Comparison of ENCODE assay signal across 8 mouse cellular contexts in the genomic region with DNA sequence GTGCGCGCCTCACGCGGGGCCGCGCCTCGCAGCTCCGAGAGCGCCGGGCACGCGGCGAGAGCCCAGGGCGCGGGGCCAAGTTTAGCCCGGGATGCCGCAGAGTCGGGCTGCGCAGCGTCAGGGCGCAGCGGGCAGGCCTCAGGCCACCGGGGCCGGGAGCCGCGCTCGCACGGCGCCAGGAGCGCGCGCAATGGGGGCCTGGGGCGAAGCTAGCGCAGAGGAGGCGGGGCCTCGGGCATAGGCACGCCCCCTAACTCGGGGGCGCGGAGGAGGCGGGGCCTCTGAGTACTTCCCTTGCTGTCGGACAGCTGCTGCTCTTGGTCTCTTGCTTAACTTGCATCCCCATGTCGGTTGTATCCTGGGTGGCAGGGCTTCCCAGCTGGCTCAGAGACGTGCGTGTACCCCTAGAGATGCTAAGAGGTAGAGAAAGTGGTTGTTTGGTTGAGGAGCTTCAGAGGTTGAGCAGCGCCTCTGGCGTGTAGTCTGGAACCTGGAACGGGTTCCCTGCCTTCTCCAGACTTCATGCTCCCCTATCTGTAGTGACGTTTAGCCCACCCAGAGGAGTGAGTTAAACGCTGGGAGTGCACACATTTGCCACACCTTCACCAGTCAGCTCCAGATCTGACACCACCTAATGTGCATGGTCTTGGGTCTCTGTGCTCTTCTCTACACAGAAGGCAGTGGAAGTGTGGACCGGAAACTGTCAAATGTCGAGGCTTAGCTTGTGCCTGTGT. TPM values are rescaled to one million over a fixed set of nuclear protein-coding genes. Genes with fewer than 3 reads are reported as not detected.
DNase-seq lines count a peak whose midpoint lies in the region; ATAC-seq lines count a peak whose summit lies in the region.

A gene (minus strand): TSS at position 171 of the 734 bp plus-strand sequence.

- peak within 1 kb of the TSS; percentile 71 for H3K27ac ChIP-seq in forebrain, embryonic 11.5 days (ENCODE audit: low read depth, low read length)
- H3K27ac ChIP-seq in heart, embryonic 15.5 days, result peak within 1 kb of the TSS; percentile 98
- peak within 1 kb of the TSS; percentile 92 for H3K27ac ChIP-seq in liver, embryonic 12.5 days

- no peaks in the 10 kb centered on the region for H3K36me3 ChIP-seq in forebrain, embryonic 11.5 days (ENCODE audit: control insufficient read depth, insufficient read depth, low read length)
- H3K36me3 ChIP-seq in heart, embryonic 15.5 days, result no peaks in the 10 kb centered on the region
- peaks cover 17% of the 10 kb centered on the region for H3K36me3 ChIP-seq in liver, embryonic 12.5 days
- H3K36me3 ChIP-seq in splenic B cell, adult 2 months (ENCODE audit: control insufficient read depth, insufficient read depth, low read length, poor library complexity, severe bottlenecking), result no peaks in the 10 kb centered on the region

- peak; percentile 85 for ATAC-seq in CD4-positive, CD25-positive, alpha-beta regulatory T cell, adult 4 months
- ATAC-seq in forebrain, embryonic 11.5 days (replicated peaks; ENCODE audit: low FRiP score), result peak; percentile 91
- peak; percentile 88 for ATAC-seq in heart, embryonic 15.5 days (replicated peaks; ENCODE audit: insufficient number of reproducible peaks, insufficient read depth, low FRiP score, low read depth)
- ATAC-seq in liver, embryonic 12.5 days, result peak; percentile 85

- no peaks in the 10 kb centered on the region for H3K27me3 ChIP-seq in forebrain, embryonic 11.5 days (ENCODE audit: control insufficient read depth, insufficient read depth, low read length)
- no peaks in the 10 kb centered on the region for H3K27me3 ChIP-seq in heart, embryonic 15.5 days
- H3K27me3 ChIP-seq in liver, embryonic 12.5 days (replicated peaks), result no peaks in the 10 kb centered on the region
- no peaks in the 10 kb centered on the region for H3K27me3 ChIP-seq in splenic B cell, adult 2 months (ENCODE audit: control insufficient read depth, insufficient read depth, low read length, poor library complexity, severe bottlenecking)

- H3K4me1 ChIP-seq in forebrain, embryonic 11.5 days (replicated peaks; ENCODE audit: control insufficient read depth, insufficient read depth, low read length), result no peaks in the 10 kb centered on the region
- H3K4me1 ChIP-seq in heart, embryonic 15.5 days (replicated peaks), result peaks cover 61% of the 10 kb centered on the region
- peaks cover 61% of the 10 kb centered on the region for H3K4me1 ChIP-seq in liver, embryonic 12.5 days

- peak within 1 kb of the TSS; percentile 68 for H3K4me3 ChIP-seq in forebrain, embryonic 11.5 days (ENCODE audit: low read depth, low read length)
- H3K4me3 ChIP-seq in heart, embryonic 15.5 days, result peak within 1 kb of the TSS; percentile 76
- H3K4me3 ChIP-seq in liver, embryonic 12.5 days, result peak within 1 kb of the TSS; percentile 78

- no peaks in the 10 kb centered on the region for H3K9me3 ChIP-seq in forebrain, embryonic 11.5 days (ENCODE audit: control insufficient read depth, low read length)
- no peaks in the 10 kb centered on the region for H3K9me3 ChIP-seq in heart, embryonic 15.5 days (replicated peaks)
- no peaks in the 10 kb centered on the region for H3K9me3 ChIP-seq in liver, embryonic 12.5 days (replicated peaks)

- peak within 1 kb of the TSS; percentile 50 for H3K4me2 ChIP-seq in forebrain, embryonic 11.5 days (ENCODE audit: low read depth, low read length, severe bottlenecking)
- H3K4me2 ChIP-seq in heart, embryonic 15.5 days, result peak within 1 kb of the TSS; percentile 90
- H3K4me2 ChIP-seq in liver, embryonic 12.5 days, result peak within 1 kb of the TSS; percentile 99

- peak; percentile 76 for DNase-seq in c-Kit-positive CD71-positive TER-119-negative erythroid progenitor cells, embryonic 14.5 days (ENCODE audit: low read depth)
- DNase-seq in forebrain, embryonic 11.5 days (ENCODE audit: low spot score), result peak; percentile 94
- peak; percentile 96 for DNase-seq in kidney, postnatal 14 days
- peak; percentile 95 for DNase-seq in naive thymus-derived CD4-positive, alpha-beta T cell, adult 2 months (ENCODE audit: low read depth)
- peak; percentile 91 for DNase-seq in splenic B cell, adult 2 months (ENCODE audit: low read depth, low spot score)

- H3K9ac ChIP-seq in forebrain, embryonic 11.5 days (ENCODE audit: low read length), result peak within 1 kb of the TSS; percentile 84
- peak within 1 kb of the TSS; percentile 91 for H3K9ac ChIP-seq in heart, embryonic 15.5 days
- peak within 1 kb of the TSS; percentile 85 for H3K9ac ChIP-seq in liver, embryonic 12.5 days

- 5% methylated on average over 52 of the region's 52 CpGs for WGBS in forebrain, embryonic 11.5 days
- WGBS in heart, embryonic 15.5 days, result 2% methylated on average over 52 of the region's 52 CpGs
- WGBS in liver, embryonic 12.5 days (ENCODE audit: insufficient replicate concordance), result 4% methylated on average over 44 of the region's 52 CpGs

RNA-seq across cellular contexts. Expression of the gene that starts here (rescaled TPM):
- 1 to 10 TPM; 4.1 to 4.4 TPM for polyA plus RNA-seq in CD4-positive, CD25-positive, alpha-beta regulatory T cell, adult 4 months (2017; shearing (Covaris generic))
- 2.1 and 2.5 TPM in 2 replicates for polyA plus RNA-seq in forebrain, embryonic 11.5 days (2014; fragmentation: Nextera tagmentation; extraction: Ambion mirVana)
- 10.2 and 16.0 TPM in 2 replicates for polyA plus RNA-seq in heart, embryonic 15.5 days (2015; fragmentation: Nextera tagmentation; extraction: Ambion mirVana)
- 8.8 and 9.0 TPM in 2 replicates for polyA plus RNA-seq in liver, embryonic 12.5 days (2016; fragmentation: Nextera tagmentation; extraction: Ambion mirVana)

Comparison
In these comparisons a context has a peak if more than half of its experiments do, and no peak if none do; other contexts are left out.
1. Peak in every context shown above with its lines: DNase-seq, ATAC-seq, H3K4me3 ChIP-seq and H3K27ac ChIP-seq.